Mouse (Mus musculus) lung, postnatal 10 days (tissue): Measurements from ENCODE around the gene Drg1.

ENCODE experiments used
- DNase-seq: peaks from one replicate; pipeline ENCODE4 v3.0.0; 2021

Gene Drg1

DNA sequence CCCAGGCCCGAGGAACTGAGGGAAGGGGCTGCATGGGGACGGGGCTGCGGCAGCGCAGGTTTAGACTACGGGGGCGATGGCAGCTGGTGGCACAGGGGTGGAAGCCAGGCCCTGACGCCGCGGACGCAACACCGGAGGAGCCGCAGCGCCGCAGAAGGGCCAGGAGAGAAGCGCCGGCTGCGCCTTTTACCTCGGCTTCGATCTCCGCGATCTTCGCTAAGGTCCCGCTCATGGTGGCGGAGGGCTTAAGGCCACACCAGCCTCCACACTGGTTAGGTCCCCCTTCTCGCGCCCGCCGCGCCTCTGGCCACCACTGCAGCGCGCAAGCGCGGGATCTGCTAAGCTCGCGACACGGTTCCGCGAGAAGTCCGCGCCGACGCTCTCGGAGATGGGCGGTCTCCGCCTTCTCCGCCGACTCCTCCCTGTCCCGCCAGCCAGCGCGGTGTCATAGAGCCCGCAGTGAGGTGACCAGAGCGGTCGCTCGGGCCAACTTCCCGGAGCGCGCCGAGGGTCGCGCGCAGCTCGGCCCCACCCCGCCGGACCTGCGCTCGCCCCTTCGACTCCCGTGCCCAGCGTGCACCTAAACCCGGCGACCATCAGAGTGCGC, at the start of gene Drg1:
Gene Drg1, minus strand, starts transcription at position 337 of the 607 bp plus-strand sequence.
- DNase-seq: peak; percentile 98

DNA sequence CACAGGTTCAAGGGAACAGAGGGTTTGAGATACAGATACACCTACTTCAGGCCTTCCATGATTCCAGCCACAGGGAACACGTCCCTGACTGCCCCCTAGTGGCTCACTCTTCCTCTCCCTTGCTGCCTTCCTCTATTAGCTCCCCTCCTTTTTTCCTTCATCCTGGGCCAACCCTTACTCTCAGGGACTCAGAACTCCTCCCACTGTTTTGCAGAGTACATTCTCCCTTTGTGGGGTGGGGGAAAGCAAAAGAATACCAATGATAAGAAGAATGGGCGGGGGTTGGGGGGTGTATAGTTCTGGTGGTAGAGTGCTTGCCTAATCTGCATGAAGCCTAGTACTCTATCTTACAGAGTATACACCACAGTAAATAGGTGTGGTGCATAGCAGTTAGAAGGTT, 47.9 kb upstream of the Drg1 start:
- peak; percentile 89 for DNase-seq

DNA sequence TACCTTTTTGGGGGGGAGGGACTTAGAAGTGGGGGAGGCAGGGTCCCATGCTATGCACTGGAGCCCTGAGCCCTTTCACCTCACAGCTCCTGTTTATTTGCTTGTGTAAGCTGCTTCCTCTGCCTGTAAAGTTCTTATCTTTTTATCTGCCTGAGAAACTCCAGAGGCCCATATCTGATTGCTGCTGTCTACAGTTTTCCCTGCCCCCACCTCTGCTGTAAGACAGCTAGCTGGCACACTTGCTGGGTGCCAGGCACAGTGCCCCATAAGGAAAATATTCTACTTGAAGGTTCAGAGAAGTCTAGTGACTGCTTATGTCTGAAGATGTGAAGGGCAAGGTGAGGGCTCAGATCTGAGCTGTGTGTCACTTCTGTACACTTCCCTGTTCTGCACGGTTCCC, 47.1 kb upstream of the Drg1 start:
- DNase-seq: no peak

- no peak for DNase-seq
Measured at GRCm38 (mm10) chr11:3311586-3312347, 45.6 kb upstream of the Drg1 start.

- peak; percentile 8 for DNase-seq
Measured at GRCm38 (mm10) chr11:3310789-3311585, 44.8 kb upstream of the Drg1 start.

DNA sequence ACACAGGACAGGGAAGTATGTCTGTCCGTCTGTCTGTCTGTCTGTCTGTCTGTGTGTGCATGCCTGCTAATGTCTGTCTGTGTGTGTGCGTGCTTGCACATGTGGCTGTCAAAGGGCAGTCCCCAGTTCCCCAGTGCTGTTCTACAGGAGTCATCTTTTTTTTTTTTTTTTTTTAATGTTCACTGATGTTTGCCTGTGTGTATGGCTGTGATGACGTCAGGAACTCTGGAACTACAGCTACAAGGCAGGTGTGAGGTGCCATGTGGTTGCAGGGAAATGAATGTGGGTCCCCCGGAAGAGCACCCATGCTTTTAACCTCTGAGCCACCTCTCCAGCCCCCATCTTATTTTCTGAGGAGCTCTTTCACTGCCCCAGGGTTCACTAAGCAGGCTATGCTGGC, 43.7 kb upstream of the Drg1 start:
- DNase-seq: no peak

- DNase-seq: no peak
Measured at GRCm38 (mm10) chr11:3307875-3308274, 41.7 kb upstream of the Drg1 start.

DNA sequence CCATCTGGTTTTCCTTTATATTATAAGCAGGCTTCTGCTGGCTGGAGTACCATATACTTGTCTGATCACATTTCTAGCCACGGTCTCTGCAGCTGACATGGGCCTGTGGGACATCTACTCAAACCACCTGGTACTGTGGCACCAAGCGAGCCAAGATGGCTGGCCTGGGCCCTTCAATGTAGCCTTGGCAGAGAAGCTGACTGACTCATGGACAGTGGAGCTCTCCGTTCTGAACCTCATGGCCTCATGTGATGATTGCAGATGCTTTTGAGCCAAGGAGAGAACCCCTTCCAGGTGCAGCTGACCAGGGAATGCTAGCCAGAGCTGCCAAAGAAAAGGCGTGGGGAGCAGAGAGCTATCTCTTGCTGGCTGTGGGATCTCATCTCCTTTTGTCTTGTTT, 39.6 kb upstream of the Drg1 start:
- DNase-seq: no peak

GRCm38 (mm10) chr11:3302792-3303191, 36.6 kb upstream of the Drg1 start:
- peak; percentile 53 for DNase-seq

DNA sequence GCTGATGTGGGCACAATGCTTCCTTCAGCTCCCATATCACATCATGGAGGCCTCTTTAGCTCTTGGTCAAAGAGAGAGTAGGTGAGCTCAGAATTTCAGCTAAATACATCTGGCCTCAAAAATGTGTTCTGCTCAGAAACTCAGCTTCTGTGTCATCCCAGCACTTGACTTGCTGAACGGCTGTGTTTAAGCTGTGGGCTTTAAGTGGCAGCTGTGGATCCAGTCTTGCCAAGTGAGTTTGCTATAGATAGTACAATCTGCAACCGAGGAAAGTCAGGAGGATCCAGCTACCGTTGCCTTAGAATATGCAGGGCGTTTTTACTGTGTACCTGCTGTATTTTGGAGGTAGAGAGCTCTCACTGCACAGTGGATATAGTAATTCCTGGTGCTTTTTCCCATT, 36.2 kb upstream of the Drg1 start:
- DNase-seq: no peak

- no peak for DNase-seq
Measured at GRCm38 (mm10) chr11:3301075-3301474, 34.9 kb upstream of the Drg1 start.

- no peak for DNase-seq
Measured at GRCm38 (mm10) chr11:3298813-3299185, 32.6 kb upstream of the Drg1 start.

DNA sequence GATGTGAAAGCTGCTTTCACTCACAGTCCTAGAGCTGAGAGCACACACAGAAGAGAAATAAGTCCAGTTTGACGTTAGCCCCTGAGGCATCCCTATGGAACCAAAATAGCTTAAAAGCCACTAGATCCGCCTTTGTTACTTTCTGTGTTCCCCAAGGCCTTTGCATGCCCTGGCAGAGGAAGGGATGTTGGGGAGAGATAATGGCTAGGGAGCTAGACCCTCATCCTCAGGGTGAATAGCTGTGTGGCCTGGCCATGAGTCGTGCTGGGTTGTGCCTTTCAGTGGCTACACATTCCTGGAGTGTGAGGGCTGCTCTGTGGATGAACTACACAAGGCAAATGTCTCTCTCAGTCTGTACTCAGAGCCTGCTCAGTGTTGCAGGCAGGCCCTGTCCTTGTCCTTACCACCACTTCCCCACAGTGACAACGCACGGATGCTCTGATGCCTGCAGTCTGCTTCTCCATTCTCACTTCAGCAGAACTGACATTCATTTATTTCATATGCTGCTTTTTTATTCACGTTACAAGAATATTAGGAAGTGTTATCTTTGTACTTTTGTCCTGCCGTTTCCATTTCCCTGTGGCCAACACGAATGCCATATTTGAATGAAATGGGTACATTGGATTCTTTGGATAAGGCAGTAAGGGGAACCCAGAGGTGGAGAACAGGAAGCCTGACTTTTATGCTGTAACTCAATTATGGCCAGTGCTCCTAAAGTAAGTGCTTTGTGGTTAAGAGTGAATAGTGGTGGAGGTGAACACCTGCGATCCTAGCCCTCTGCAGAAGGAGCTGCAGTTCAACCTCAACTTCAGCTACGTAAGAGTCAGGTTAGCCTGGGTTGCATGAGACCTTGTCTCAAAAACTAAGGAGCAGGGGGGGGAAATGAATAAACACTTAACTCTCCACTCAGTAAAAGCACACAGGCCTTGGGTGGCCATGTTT, 31.9 kb upstream of the Drg1 start:
- no peak for DNase-seq

- DNase-seq: no peak
Measured at GRCm38 (mm10) chr11:3296056-3296455, 29.8 kb upstream of the Drg1 start.

DNA sequence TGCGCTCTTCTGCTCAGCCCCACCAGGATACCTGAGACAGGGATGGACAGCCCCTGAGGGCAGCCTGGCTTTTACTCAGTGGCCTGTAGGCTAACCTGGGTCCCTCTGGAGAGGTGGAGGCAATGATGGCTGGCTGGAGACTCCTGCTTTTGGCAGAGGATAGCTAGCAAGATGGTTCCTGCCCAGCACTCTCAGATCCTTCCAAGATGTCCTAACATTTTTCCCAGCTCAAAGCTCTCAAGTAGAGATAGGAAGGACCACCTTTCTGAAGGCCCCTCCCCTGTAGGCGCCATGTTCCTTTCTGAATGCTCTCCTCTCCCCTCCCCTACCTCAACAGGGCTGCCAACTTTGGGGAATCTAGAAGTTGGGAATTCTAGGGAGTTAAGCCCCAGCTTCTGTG, 28.4 kb upstream of the Drg1 start:
- no peak for DNase-seq

GRCm38 (mm10) chr11:3293361-3293760, 27.1 kb upstream of the Drg1 start:
- DNase-seq: no peak

DNA sequence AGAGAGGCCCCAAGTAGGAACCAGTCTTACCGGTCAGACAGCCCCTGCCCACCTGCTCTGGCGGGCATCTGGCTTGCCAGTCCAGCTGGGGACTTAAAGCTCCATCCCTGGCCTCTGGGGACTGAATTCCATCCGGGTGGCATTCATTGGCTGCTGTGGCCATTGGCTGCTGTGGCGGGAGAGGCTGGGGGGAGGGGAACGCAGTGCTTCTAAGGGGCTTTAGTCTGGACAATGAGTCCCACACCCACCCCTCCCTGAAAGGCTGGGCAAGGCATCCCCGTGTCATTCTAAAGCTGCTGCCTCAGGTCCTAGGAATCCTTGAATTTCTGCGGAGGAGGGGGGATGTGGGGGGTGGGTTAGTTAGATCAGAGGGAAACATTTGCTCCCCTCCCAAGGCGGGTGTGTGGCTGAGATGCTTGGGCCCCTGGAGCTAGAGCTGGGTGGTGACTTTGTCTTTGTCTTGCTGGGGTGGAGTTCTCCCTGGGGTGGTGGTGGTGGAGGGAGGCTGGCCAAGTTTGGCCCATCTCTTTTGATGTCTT, 26.6 kb upstream of the Drg1 start:
- peak; percentile 64 for DNase-seq

DNA sequence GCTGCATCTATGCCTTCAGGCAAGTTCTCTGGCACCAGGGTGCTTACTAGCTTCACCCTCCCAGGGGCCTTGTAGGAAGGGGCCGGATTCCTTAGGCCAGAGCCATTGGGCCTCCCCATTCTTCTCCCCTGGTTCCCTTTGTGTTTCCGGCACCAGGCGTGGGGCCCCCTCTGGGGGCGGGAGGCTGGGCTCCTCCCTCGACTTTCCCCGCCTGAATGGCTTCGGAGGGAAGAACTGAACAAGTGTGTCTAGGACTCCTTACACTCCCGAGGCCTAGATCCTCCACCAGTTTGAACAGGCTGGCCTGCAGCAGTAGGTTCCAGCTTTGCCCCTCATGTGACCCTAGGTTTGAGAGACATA, 25.8 kb upstream of the Drg1 start:
- peak; percentile 67 for DNase-seq

DNA sequence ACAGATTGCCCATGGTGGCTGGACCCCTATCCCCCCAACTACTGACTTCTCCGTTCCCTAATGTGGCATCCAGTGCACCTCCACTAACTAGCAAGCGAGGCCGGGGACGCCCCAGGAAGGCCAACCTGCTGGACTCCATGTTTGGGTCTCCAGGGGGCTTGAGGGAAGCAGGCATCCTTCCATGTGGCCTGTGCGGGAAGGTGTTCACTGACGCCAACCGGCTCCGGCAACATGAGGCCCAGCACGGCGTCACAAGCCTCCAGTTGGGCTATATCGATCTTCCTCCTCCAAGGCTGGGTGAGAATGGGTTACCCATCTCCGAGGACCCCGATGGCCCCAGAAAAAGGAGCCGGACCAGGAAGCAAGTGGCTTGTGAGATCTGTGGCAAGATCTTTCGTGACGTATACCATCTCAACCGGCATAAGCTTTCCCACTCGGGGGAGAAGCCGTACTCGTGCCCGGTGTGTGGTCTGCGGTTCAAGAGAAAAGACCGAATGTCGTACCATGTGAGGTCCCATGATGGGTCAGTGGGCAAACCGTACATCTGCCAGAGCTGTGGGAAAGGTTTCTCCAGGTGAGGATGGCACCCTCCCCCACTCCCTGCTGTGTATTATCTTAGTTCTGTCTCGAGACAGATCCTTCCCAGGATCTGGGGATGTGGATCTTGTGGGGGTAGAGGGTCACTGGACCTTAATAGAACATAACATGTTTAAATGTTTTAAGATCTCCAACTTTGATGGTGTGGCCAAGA, 25.3 kb upstream of the Drg1 start:
- DNase-seq: no peak

DNA sequence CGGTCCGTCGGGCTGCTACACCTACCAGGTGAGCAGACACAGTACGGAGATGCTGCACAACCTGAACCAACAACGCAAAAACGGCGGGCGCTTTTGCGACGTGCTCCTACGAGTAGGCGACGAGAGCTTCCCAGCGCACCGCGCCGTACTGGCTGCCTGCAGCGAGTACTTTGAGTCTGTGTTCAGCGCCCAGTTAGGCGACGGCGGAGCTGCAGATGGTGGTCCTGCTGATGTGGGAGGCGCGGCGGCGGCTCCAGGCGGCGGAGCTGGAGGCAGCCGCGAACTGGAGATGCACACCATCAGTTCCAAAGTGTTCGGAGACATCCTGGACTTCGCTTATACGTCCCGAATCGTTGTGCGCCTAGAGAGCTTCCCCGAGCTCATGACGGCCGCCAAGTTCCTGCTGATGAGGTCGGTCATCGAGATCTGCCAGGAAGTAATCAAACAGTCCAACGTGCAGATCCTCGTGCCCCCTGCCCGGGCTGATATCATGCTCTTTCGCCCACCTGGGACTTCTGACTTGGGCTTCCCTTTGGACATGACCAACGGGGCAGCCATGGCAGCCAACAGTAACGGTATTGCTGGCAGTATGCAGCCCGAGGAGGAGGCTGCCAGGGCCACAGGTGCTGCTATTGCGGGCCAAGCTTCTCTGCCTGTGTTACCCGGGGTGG, 24.6 kb upstream of the Drg1 start:
- peak; percentile 49 for DNase-seq
